Mouse (Mus musculus) layer of hippocampus, postnatal 14 days (tissue): Measurements from ENCODE around the gene Sec24a. TPM values are rescaled to one million over a fixed set of nuclear protein-coding genes. Genes with fewer than 3 reads are reported as not detected.
A peak's percentile ranks its signal among the peaks of the same experiment; 100 is the strongest.
"Not testable (repeated sequence)": the region's sequence is repeated elsewhere in the genome, so short reads cannot be mapped to it uniquely, and the experiment has no call there.

ENCODE experiments used
- DNase-seq, 2 experiments: peaks; one replicate each; pipeline ENCODE4 v3.0.0; 2021 to 2022; ENCODE audit warnings: low spot score in 2 of 2, mixed read lengths in 1 of 2
- total RNA-seq, 2 experiments: library from RNA; stranded (reverse); gene quantifications; 2 replicates each; pipeline ENCODE4 v1.2.3; 2021

The Sec24a gene
- total RNA-seq, 2 experiments from 2014 or later = 23.1 to 23.7 TPM

DNA sequence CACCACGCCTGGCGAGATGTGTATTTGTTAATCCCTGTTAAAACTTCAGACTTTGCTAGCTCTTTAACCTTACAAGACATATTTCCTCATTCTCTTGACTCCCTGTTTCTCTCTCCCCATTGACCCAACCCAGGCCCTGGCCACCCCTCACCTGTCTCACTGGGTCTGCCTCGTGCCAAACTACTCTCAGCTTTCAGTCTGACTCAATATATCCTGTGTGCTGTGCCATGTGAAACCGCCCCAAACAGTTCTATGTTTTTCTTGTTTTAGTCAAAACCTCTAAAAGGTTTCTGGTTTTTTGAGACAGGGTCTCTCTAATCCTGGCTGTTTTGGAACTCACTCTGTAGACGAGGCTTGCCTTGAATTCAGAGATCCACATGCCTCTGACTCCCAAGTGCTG is 2.2 kb downstream of the Sec24a start:
- DNase-seq = no peak

DNA sequence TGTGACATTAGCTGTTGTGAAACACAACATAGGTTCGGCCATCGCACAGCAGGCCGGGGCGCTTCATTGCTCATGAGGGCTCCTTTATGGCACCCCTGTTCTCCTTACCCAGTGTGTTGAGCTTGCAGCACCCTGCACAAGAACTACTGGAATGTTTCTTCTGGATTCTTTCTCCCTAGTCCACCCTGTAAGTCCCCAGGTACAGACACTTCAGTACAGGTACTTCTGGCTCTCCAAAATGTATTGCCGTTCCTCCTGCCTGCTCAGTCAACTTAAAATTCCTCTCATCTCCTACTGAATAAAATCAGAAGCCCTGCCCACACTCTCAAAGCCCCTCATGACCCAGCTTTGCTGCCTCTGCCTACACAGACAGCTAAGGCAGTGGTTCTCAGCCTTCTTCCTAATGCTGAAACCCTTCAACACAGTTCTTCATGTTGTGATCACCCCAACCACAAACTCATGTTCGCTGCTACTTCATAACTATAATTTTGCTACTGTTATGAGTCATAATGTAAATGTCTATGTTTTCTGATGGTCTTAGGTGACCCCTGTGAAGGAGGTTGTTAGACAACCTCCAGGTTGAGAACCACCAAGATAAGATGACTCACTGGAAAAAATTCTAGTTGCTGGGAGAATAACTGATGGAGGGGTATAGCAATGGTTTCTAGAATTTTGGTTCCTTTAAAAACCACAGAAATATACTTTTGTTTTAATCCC is 3.3 kb downstream of the Sec24a start:
- no peak for DNase-seq

DNA sequence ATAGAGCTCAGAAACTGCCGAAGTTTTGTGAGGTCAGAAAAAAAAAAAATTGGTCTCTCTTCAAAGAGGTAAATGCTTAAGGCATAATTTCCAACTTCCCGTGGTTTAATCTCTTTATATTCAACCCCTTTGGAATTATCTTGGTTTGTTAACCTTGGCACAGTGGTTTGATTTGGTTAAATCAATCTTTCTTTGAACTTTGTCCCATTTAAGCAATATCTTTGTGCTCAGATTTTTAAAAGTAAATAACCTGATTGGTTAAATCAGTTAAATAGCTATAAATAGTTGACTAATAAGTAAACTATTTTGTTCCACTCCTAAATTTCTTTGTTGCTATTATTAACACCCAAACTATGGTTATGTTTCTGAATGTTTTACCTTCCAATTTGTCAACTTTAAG is 4.2 kb downstream of the Sec24a start:
- no peak for DNase-seq

DNA sequence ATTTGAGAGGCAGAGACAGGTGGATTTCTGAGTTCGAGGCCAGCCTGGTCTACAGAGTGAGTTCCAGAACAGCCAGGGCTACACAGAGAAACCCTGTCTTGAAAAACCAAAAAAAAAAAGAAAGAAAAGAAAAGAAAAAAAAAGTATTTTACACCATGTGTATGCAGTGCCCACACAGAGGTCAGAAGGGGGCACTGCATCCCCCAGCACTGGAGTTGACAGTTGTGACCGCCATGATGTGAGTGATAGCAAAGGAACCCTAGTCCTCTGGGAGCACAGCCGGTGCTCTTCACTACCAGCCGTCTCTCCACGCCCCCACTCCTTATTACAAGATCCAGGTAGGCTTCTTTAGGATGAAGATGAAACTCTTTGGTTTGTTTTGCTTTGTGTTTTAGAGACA is 5.2 kb downstream of the Sec24a start:
- DNase-seq = not testable (repeated sequence)

DNA sequence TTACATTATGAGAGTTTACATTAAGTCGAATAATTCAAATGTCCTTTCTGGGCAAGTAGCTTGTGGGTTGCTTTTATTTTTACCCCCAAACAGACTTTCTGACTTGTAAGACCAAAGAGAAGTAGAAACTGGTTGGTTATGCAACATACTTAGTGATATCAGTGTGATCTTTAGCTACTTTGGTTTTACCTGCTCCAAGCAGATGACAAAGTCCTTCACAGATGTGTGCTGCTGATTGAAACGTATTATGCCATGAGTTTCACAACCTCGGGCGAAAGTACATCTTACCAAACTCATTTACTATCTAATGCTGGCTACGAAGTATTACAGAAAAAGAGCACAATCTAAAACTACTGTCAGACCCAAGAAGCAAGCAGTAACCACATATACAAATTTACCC is 5.8 kb downstream of the Sec24a start:
- no peak for DNase-seq

DNA sequence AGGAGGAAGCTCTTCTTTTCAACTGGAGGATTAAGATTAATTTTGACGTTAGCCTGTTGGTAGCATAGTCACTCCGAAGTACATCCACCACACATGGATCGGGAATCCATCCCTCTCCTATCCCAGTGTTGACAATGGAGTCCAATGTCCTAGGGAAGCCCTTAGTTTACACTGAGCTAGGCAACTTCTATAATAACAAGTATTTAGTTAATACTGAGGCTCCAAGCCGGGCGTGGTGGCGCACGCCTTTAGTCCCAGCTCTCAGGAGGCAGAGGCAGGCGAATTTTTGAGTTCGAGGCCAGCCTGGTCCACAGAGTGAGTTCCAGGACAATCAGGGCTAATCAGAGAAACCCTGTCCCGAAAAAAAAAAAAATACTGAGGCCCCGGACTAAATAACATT is 6.4 kb downstream of the Sec24a start:
- no peak for DNase-seq

- peak; percentile 86 to 88 for DNase-seq
Measured at GRCm38 (mm10) chr11:51756352-51756771, 7.1 kb downstream of the Sec24a start.

DNA sequence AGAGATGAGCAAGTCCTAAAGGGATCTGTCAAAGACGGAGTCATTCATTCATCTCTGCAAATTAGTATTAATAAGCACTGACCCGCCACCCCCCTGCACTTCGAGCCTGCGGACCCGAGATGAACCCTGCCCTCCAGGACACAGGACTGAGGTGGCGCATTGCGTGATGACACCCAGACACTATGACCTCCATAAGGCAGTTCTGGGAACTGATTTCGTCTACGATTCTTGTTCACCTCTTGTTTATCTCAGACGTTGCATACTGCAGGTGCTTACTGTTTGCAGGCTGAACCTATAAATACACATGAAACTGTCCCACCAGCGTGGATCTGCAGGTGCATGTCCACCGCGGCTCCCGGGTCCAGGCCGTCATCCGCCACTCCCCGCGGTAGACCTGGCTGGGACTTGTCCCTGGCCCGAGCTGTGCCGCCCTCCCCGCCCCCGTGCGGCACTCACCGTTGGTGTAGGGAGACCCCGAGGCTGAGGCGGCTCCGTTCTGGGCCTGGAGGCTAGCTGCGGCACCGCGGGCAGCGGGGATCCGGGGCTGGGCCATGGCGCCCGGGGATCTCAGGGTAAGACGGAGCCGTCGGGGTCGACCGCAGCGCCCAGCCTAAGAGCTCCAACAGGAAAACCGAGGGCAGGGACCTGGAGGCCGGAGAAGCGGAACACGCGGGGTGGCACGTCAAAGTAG is 7.7 kb downstream of the Sec24a start:
- DNase-seq = peak in 1 of 2 experiments; percentile 28

GRCm38 (mm10) chr11:51751623-51752225 is 11.7 kb downstream of the Sec24a start:
- not testable (repeated sequence) for DNase-seq

- no peak for DNase-seq
Measured at GRCm38 (mm10) chr11:51746096-51746495, 17.3 kb downstream of the Sec24a start.

DNA sequence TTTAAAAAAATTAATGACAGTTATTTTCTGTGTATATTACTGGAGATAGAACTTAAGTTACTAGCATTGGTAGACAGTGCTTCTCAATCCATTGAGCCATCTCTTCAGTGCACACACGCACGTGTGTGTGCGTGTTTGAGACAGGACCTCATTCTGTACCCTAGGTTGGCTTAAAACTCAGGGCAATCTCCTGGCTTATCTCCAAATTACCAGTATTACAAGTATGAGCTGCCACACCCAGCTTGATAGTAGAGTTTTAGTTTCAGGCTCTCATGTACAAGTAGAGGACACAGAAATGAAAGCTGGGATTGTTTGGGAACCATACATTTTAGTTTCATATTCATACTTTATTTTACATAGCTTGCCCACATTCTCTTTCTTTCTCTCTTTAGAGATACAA is 22.7 kb downstream of the Sec24a start:
- DNase-seq = no peak

- DNase-seq = no peak
Measured at GRCm38 (mm10) chr11:51738651-51739403, 24.6 kb downstream of the Sec24a start.

GRCm38 (mm10) chr11:51734218-51734617 is 29.2 kb downstream of the Sec24a start:
- not testable (repeated sequence) for DNase-seq

- no peak for DNase-seq
Measured at GRCm38 (mm10) chr11:51732883-51733282, 30.6 kb downstream of the Sec24a start.

DNA sequence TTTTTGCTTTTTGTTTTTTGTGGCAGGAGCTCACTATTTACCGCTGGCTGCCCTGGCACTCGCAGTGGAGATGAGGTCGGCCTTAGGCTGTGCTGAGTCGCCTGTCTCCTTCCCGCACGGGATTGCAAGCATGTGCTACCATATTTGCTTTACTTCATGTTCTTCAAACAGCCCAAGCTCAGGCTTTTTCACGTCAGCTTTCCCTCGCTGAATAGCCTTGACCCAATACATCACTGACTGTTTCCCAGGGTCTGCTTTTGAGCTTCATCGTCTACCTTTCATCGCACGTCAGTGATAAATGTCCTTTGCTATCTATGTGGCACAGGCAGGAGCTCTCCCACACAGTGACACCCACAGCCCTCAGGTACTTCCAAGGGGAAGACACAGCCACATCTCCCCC is 42.4 kb downstream of the Sec24a start:
- DNase-seq = no peak

DNA sequence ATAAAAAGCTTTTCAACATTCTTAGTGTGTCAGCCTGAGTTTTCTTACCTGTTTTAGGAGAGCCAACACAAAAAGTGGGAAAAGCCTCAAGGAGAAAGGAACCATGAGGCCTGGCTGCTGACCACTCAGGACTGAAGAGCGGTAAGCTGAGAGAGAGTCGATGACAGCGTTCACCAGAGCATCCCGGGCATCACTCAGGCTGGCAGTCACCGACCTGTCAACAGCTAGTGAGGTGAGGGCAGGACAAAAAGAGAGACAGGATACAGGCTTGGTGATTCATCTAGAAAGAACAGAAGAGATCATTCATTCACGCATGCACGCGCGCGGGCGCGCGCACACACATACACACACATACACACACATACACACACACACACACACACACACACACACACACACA is 56.4 kb downstream of the Sec24a start:
- DNase-seq = no peak

GRCm38 (mm10) chr11:51706451-51706850 is 57.0 kb downstream of the Sec24a start:
- no peak for DNase-seq

DNA sequence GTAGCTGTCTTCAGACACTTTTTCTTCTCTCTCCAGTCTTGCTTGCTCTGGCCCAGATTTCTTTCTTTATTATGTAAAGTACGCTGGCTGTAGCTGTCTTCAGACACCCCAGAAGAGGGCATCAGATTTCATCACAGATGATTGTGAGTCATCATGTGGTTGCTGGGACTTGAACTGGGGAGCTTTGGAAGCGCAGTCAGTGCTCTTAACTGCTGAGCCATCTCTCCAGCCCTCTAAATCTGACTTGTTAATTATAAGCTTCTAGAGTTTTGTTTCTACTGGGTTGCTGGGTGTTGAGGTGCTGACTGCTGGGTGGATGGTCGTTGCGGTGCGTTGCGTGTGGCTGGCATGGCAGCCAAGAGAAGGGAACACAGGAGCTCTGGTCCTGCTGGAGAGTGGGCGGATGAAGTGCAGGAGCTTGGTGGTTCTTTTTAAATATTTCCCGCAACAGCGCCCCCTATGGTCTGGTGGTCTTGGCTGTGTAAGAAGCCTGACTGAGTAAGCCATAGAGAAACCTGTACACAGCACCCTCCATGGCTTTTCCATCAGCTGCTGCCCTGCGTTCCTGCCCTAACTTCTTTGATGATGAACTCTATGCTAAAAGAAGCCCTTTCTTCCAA is 59.9 kb downstream of the Sec24a start:
- no peak for DNase-seq

- no peak for DNase-seq
Measured at GRCm38 (mm10) chr11:51702831-51703230, 60.6 kb downstream of the Sec24a start.

DNA sequence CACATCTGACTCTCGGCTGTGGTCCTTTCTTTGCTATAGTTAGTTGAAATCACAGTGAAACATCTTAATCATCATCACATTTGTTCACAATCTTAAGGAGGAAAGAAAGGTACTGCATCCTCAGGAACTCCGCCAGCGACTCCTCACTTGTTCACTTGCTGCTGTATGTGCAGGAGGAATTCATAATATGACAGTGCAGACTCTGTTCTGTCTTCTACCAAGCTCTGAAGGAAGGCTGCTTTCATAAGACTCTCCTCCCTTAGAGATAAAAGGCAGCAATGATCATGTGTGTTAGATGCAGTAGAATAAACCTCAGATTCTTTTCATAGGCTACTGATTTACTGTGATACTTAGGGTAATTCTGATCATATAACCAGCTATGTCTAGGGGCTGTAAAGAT is 68.5 kb downstream of the Sec24a start:
- no peak for DNase-seq

GRCm38 (mm10) chr11:51690597-51690996 is 72.8 kb downstream of the Sec24a start:
- DNase-seq = not testable (repeated sequence)
